Mouse (Mus musculus) midbrain, embryonic 11.5 days (tissue): ENCODE data around the gene Mrps10. TPM values are rescaled to one million over a fixed set of nuclear protein-coding genes. Genes with fewer than 3 reads are reported as not detected.
A peak's percentile ranks its signal among the peaks of the same experiment; 100 is the strongest.

ENCODE experiments used
- ATAC-seq: fragments of 200-750 bp; cut with Nextera tagmentation; 2 replicates; pipeline ENCODE4 v1.8.0; 2017; ENCODE audit warnings: moderate TSS enrichment, moderate library complexity; ENCODE audit not compliant: low FRiP score
- DNase-seq: peaks from one replicate; pipeline ENCODE4 v3.0.0; 2015; ENCODE audit warnings: low spot score; ENCODE audit errors: missing footprints
- H3K27ac ChIP-seq: fragments of 300-500 bp; sonication (generic); 2 replicates; pipeline ENCODE4 v1.5.1; 2014; ENCODE audit warnings: low read depth, low read length
- H3K27me3 ChIP-seq: fragments of 300-500 bp; sonication (generic); 2 replicates; pipeline ENCODE4 v1.6.1; 2014; ENCODE audit warnings: mild to moderate bottlenecking, low read length, moderate library complexity, mixed read lengths; ENCODE audit not compliant: control insufficient read depth, insufficient read depth
- H3K36me3 ChIP-seq: fragments of 300-500 bp; sonication (generic); 2 replicates; pipeline ENCODE4 v1.6.1; 2014; ENCODE audit warnings: mild to moderate bottlenecking, low read length, moderate library complexity, mixed read lengths; ENCODE audit not compliant: control insufficient read depth, insufficient read depth
- H3K4me1 ChIP-seq: fragments of 300-500 bp; sonication (generic); 2 replicates; pipeline ENCODE4 v1.6.1; 2014; ENCODE audit warnings: low read length; ENCODE audit not compliant: control insufficient read depth, insufficient read depth
- H3K4me2 ChIP-seq: fragments of 300-500 bp; sonication (generic); 2 replicates; pipeline ENCODE4 v1.6.1; 2014; ENCODE audit warnings: mild to moderate bottlenecking, moderate library complexity
- H3K4me3 ChIP-seq: fragments of 300-500 bp; sonication (generic); 2 replicates; pipeline ENCODE4 v1.5.1; 2014; ENCODE audit warnings: low read depth, low read length
- H3K9ac ChIP-seq: fragments of 300-500 bp; sonication (generic); 2 replicates; pipeline ENCODE4 v1.6.1; 2014; ENCODE audit warnings: low read length
- H3K9me3 ChIP-seq: fragments of 300-500 bp; sonication (generic); 2 replicates; pipeline ENCODE4 v1.6.1; 2016; ENCODE audit warnings: low read length; ENCODE audit not compliant: control insufficient read depth
- WGBS: fragments of 180-500 bp; shearing (Covaris S2); extraction: QIAGEN DNeasy Blood & Tissue Kit; methylation state at CpG from one replicate; pipeline ENCODE4 v1.1.7; 2014; 5-methylcytosine and 5-hydroxymethylcytosine counted together
- polyA plus RNA-seq: library from polyadenylated mRNA; unstranded; fragments of >200 nt; fragmentation: Nextera tagmentation; extraction: Ambion mirVana; gene quantifications from 2 replicates; pipeline ENCODE4 v1.2.1, GENCODE M21; 2014

Gene Mrps10
- polyA plus RNA-seq, 1 experiment from 2014 or later: 73.5 TPM

- peaks cover 3% of the 10 kb centered on the region; the same call in 1 of the 2 replicates for H3K4me1 ChIP-seq
- peaks cover 5% of the 10 kb centered on the region; the same call in 1 of the 2 replicates for H3K27me3 ChIP-seq
- DNase-seq: peak; percentile 94
- no peak overlapping the region for H3K9ac ChIP-seq
- H3K36me3 ChIP-seq: peaks cover 8% of the 10 kb centered on the region
- ATAC-seq: 0 out of 2 replicates have a peak, but pooled peaks have one; percentile 59
- WGBS: 10% methylated on average over 4 of the region's 4 CpGs
- no peaks in the 10 kb centered on the region for H3K9me3 ChIP-seq
- no peak overlapping the region for H3K4me3 ChIP-seq
- no peak overlapping the region for H3K27ac ChIP-seq
- H3K4me2 ChIP-seq: no peak overlapping the region
These were observed 2.8 kb downstream of the Mrps10 start for GRCm38 (mm10) chr17:47371451-47371850.

- no peak overlapping the region for H3K27ac ChIP-seq
- no peak overlapping the region for H3K4me3 ChIP-seq
- peaks cover 11% of the 10 kb centered on the region for H3K36me3 ChIP-seq
- 89% methylated on average over 6 of the region's 6 CpGs for WGBS
- DNase-seq: no peak
- no peaks in the 10 kb centered on the region for H3K27me3 ChIP-seq
- no peaks in the 10 kb centered on the region for H3K9me3 ChIP-seq
- no peak overlapping the region for H3K9ac ChIP-seq
- no peak overlapping the region for H3K4me2 ChIP-seq
- H3K4me1 ChIP-seq: peaks cover 3% of the 10 kb centered on the region; the same call in 1 of the 2 replicates
- no peak for ATAC-seq
These were observed 5.3 kb downstream of the Mrps10 start for GRCm38 (mm10) chr17:47373991-47374390.

DNA sequence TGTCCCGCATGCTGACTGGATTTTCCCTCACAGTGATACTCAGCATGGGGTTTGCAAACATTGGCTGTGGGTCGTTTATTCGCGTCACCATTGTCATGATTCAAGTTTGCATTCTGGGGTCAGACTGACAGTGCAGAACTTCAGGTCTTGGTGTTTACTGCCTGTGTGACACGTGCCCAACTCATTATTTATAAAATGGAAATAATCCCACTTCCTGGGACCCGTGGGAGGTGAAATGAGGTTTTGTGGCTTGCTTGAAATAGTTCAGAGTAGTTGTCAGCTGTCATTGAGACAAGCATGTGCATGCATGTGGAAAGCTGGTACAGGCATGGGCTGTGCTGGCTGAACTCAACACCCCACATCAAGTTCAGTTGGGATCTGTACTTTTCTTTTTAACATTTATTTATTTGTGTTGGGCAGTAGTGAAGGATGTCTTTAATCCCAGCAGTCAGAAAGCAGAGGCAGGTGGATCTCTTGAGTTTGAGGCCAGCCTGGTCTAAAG, 8.1 kb downstream of the Mrps10 start:
- peaks cover 13% of the 10 kb centered on the region for H3K36me3 ChIP-seq
- WGBS: 90% methylated on average over 6 of the region's 6 CpGs
- H3K4me3 ChIP-seq: no peak overlapping the region

DNA sequence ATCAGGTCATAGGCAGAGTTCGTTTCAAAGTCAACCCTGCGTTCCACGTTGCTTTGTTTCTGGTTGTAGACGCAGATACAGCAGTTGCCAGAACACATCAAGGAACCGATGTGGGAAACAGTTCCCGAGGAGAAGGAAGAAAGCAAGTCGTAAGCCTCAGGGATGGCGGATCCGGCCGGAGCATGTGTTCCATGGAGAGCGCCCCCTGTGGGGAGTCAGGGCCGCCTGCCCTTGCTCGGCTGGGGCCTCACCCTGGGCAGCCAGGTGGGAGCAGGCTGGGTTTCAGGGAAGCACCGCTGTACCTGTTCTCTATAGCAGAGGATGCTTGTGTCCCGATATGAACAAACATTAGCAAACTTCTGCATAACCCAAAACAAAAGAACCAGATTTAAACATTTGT, 9.4 kb downstream of the Mrps10 start:
- Histone ChIP-seq H3K9ac (no peak overlapping the region), H3K36me3 (peaks cover 13% of the 10 kb centered on the region), H3K4me1 (no peaks in the 10 kb centered on the region), H3K4me2 (no peak overlapping the region), H3K27ac (no peak overlapping the region), H3K9me3 (no peaks in the 10 kb centered on the region), H3K27me3 (no peaks in the 10 kb centered on the region; the same call in 1 of the 2 replicates), H3K4me3 (no peak overlapping the region)
- no peak for ATAC-seq
- DNase-seq: no peak
- 84% methylated on average over 15 of the region's 15 CpGs for WGBS

More for the DNA sequence above, 8.1 kb downstream of the Mrps10 start:
- Histone ChIP-seq H3K4me1 (no peaks in the 10 kb centered on the region), H3K4me2 (no peak overlapping the region), H3K27ac (no peak overlapping the region), H3K9ac (no peak overlapping the region), H3K9me3 (no peaks in the 10 kb centered on the region), H3K27me3 (no peaks in the 10 kb centered on the region)
- DNase-seq: no peak
- no peak for ATAC-seq

- no peak overlapping the region for H3K27ac ChIP-seq
These were observed 13.2 kb downstream of the Mrps10 start for GRCm38 (mm10) chr17:47381917-47382316.

GRCm38 (mm10) chr17:47383266-47383665, 14.6 kb downstream of the Mrps10 start:
- Histone ChIP-seq H3K36me3 (0 out of 2 replicates have a peak, but pooled peaks cover 2% of the 10 kb centered on the region), H3K4me2 (no peak overlapping the region), H3K9ac (no peak overlapping the region), H3K4me3 (no peak overlapping the region), H3K27ac (no peak overlapping the region), H3K27me3 (no peaks in the 10 kb centered on the region; the same call in 1 of the 2 replicates), H3K4me1 (0 out of 2 replicates have a peak, but pooled peaks cover 3% of the 10 kb centered on the region), H3K9me3 (no peaks in the 10 kb centered on the region; the same call in 1 of the 2 replicates)
- DNase-seq (no peak), ATAC-seq (no peak)
- WGBS: 90% methylated on average over 4 of the region's 4 CpGs

More at GRCm38 (mm10) chr17:47381917-47382316, 13.2 kb downstream of the Mrps10 start:
- peaks cover 4% of the 10 kb centered on the region; the same call in 1 of the 2 replicates for H3K36me3 ChIP-seq
- H3K9me3 ChIP-seq: no peaks in the 10 kb centered on the region; the same call in 1 of the 2 replicates
- no peaks in the 10 kb centered on the region; the same call in 1 of the 2 replicates for H3K27me3 ChIP-seq
- 48% methylated on average over 11 of the region's 11 CpGs for WGBS
- no peak overlapping the region for H3K4me2 ChIP-seq
- ATAC-seq (no peak), DNase-seq (no peak)
- H3K4me3 ChIP-seq: no peak overlapping the region
- H3K9ac ChIP-seq: no peak overlapping the region
- H3K4me1 ChIP-seq: 0 out of 2 replicates have a peak, but pooled peaks cover 3% of the 10 kb centered on the region

DNA sequence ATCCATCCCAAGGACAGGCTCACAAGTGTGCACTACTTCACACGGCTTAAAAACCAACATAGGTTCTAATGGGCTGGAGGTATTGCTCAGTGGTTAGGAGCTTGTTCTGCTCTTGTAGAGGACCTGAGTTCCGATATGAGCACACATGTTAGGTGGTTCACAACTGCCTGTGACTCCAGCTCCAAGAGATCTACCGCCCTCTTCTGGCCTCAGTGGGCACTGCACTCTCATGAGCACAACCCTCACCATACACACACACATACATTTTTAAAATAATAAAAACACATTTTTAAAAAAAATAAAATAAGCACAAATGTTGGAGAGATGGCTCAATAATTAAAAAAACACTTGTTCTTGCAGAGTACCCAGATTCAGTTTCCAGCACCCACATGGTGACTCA, 15.4 kb downstream of the Mrps10 start:
- ATAC-seq: no peak

GRCm38 (mm10) chr17:47385145-47385544, 16.5 kb downstream of the Mrps10 start, which contains the start of gene Guca1b:
TSS of gene Guca1b (plus strand) at chr17:47385393.
- Histone ChIP-seq H3K36me3 (no peaks in the 10 kb centered on the region), H3K9me3 (no peaks in the 10 kb centered on the region; the same call in 1 of the 2 replicates), H3K27ac (no peak within 1 kb of the TSS), H3K4me1 (0 out of 2 replicates have a peak, but pooled peaks cover 3% of the 10 kb centered on the region), H3K27me3 (no peaks in the 10 kb centered on the region; the same call in 1 of the 2 replicates), H3K4me2 (no peak within 1 kb of the TSS), H3K4me3 (no peak within 1 kb of the TSS), H3K9ac (no peak within 1 kb of the TSS)
- DNase-seq: no peak
- no peak for ATAC-seq
- 35% methylated on average over 10 of the region's 10 CpGs for WGBS

More for the DNA sequence above, 15.4 kb downstream of the Mrps10 start:
- Histone ChIP-seq H3K9me3 (no peaks in the 10 kb centered on the region; the same call in 1 of the 2 replicates), H3K4me1 (0 out of 2 replicates have a peak, but pooled peaks cover 3% of the 10 kb centered on the region), H3K9ac (no peak overlapping the region), H3K27me3 (no peaks in the 10 kb centered on the region; the same call in 1 of the 2 replicates), H3K4me2 (no peak overlapping the region), H3K27ac (no peak overlapping the region), H3K36me3 (0 out of 2 replicates have a peak, but pooled peaks cover 2% of the 10 kb centered on the region), H3K4me3 (no peak overlapping the region)
- DNase-seq: no peak
- 90% methylated on average over 3 of the region's 3 CpGs for WGBS

DNA sequence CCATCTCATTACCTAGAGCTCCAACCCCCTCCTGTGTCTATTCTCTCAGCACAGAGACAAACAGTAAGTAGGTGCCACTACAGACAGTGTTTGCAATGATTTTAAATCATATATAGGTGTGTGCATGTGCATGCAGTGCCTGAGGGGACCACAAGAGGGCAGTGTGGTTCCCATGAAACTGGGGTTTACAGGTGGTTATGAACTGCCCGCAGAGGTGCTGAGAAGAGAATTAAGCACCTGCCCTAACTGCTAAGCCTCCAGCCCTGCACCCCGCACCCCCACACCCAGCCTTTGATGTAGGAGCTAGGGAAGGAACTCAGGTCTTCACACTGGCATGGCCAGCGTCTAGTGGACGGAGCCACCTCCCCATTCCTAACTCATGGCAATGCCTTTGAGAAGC, 18.0 kb downstream of the Mrps10 start:
- WGBS: 52% methylated on average over 4 of the region's 4 CpGs
- DNase-seq: peak; percentile 94
- no peak for ATAC-seq
- no peak overlapping the region for H3K4me3 ChIP-seq
- no peaks in the 10 kb centered on the region; the same call in 1 of the 2 replicates for H3K27me3 ChIP-seq
- H3K27ac ChIP-seq: no peak overlapping the region
- no peak overlapping the region for H3K4me2 ChIP-seq
- 0 out of 2 replicates have a peak, but pooled peaks cover 3% of the 10 kb centered on the region for H3K4me1 ChIP-seq
- H3K9ac ChIP-seq: no peak overlapping the region
- H3K9me3 ChIP-seq: no peaks in the 10 kb centered on the region; the same call in 1 of the 2 replicates
- H3K36me3 ChIP-seq: no peaks in the 10 kb centered on the region
